In genomic region chr13:48159020-48159910, GRCm38 (mm10) we compare ENCODE assay signal across 10 mouse cellular contexts.
A peak's percentile ranks its signal among the peaks of the same experiment; 100 is the strongest.
DNase-seq lines count a peak whose midpoint lies in the region; ATAC-seq lines count a peak whose summit lies in the region.
"Had no signal": no experiment of that assay in that cellular context is flagged by ENCODE, and none has a peak within 500 bp of the region (broad histone marks: within the 10 kb centered on the region; RNA-seq: fewer than 3 reads in every experiment).

No protein-coding gene starts in this region.

- intact Hi-C loops in gastrocnemius, postnatal 36 days (cut with DNase I), result no loop called here

- 42% methylated on average over 15 of the region's 15 CpGs for WGBS in kidney, embryonic 14.5 days
- 13% methylated on average over 15 of the region's 15 CpGs for WGBS in embryonic facial prominence, embryonic 13.5 days
- WGBS in hindbrain, embryonic 15.5 days, result 19% methylated on average over 15 of the region's 15 CpGs

- peak; percentile 16 for DNase-seq in kidney, postnatal 14 days
- DNase-seq in retina, postnatal 1 day, result peak; percentile 67
- DNase-seq in gastrocnemius, postnatal 36 days, result no peak
- DNase-seq in gastrocnemius, postnatal 4 days (ENCODE audit: low spot score in 2 of 2), result no peak
- no peak for DNase-seq in frontal cortex, adult 2 months (ENCODE audit: extremely low spot score in 1 of 2, low spot score in 1 of 2)

- no peak overlapping the region for H3K9ac ChIP-seq in kidney, embryonic 14.5 days (ENCODE audit: low read depth, low read length)
- H3K9ac ChIP-seq in embryonic facial prominence, embryonic 13.5 days, result no peak overlapping the region
- no peak overlapping the region for H3K9ac ChIP-seq in hindbrain, embryonic 15.5 days
- H3K9ac ChIP-seq: stomach, embryonic 15.5 days had no signal

- no peak for ATAC-seq in kidney, embryonic 14.5 days (ENCODE audit: low FRiP score, low TSS enrichment)
- no peak for ATAC-seq in embryonic facial prominence, embryonic 13.5 days (ENCODE audit: insufficient number of reproducible peaks, insufficient read depth, low FRiP score, low TSS enrichment, low read depth)
- no peak for ATAC-seq in hindbrain, embryonic 15.5 days (ENCODE audit: low FRiP score, low read depth)

- no peak overlapping the region for H3K27ac ChIP-seq in kidney, embryonic 14.5 days (ENCODE audit: low read depth, low read length)
- no peak overlapping the region for H3K27ac ChIP-seq in embryonic facial prominence, embryonic 13.5 days
- no peak overlapping the region for H3K27ac ChIP-seq in hindbrain, embryonic 15.5 days (replicated peaks)
- H3K27ac ChIP-seq: stomach, embryonic 15.5 days had no signal

- H3K4me2 ChIP-seq in kidney, embryonic 14.5 days (replicated peaks; ENCODE audit: low read depth, low read length), result no peak overlapping the region
- H3K4me2 ChIP-seq in embryonic facial prominence, embryonic 13.5 days, result peak overlapping the region; percentile 39
- peak overlapping the region; percentile 35 for H3K4me2 ChIP-seq in hindbrain, embryonic 15.5 days
- H3K4me2 ChIP-seq: stomach, embryonic 15.5 days had no signal

- no peaks in the 10 kb centered on the region for H3K9me3 ChIP-seq in kidney, embryonic 14.5 days (ENCODE audit: control insufficient read depth, low read length)
- no peaks in the 10 kb centered on the region for H3K9me3 ChIP-seq in embryonic facial prominence, embryonic 13.5 days
- no peaks in the 10 kb centered on the region for H3K9me3 ChIP-seq in hindbrain, embryonic 15.5 days
- H3K9me3 ChIP-seq: stomach, embryonic 15.5 days had no signal

- H3K27me3 ChIP-seq in kidney, embryonic 14.5 days (ENCODE audit: control insufficient read depth, insufficient read depth, low read length), result no peaks in the 10 kb centered on the region
- H3K27me3 ChIP-seq in embryonic facial prominence, embryonic 13.5 days, result no peaks in the 10 kb centered on the region; the same call in 1 of the 2 replicates
- no peaks in the 10 kb centered on the region for H3K27me3 ChIP-seq in hindbrain, embryonic 15.5 days
- H3K27me3 ChIP-seq: megakaryocyte, embryonic 14.5 days; stomach, embryonic 15.5 days had no signal

- H3K36me3 ChIP-seq in kidney, embryonic 14.5 days (ENCODE audit: control insufficient read depth, insufficient read depth, low read length), result no peaks in the 10 kb centered on the region
- H3K36me3 ChIP-seq in embryonic facial prominence, embryonic 13.5 days, result no peaks in the 10 kb centered on the region
- H3K36me3 ChIP-seq in hindbrain, embryonic 15.5 days, result no peaks in the 10 kb centered on the region
- H3K36me3 ChIP-seq: stomach, embryonic 15.5 days had no signal

- no peaks in the 10 kb centered on the region for H3K4me1 ChIP-seq in kidney, embryonic 14.5 days (ENCODE audit: control insufficient read depth, insufficient read depth, low read length)
- H3K4me1 ChIP-seq in embryonic facial prominence, embryonic 13.5 days, result peaks cover 18% of the 10 kb centered on the region
- H3K4me1 ChIP-seq in hindbrain, embryonic 15.5 days (replicated peaks), result peaks cover 28% of the 10 kb centered on the region
- H3K4me1 ChIP-seq: megakaryocyte, embryonic 14.5 days; stomach, embryonic 15.5 days had no signal

- H3K4me3 ChIP-seq in kidney, embryonic 14.5 days (ENCODE audit: low read length), result no peak overlapping the region
- H3K4me3 ChIP-seq in embryonic facial prominence, embryonic 13.5 days, result no peak overlapping the region; the same call in 1 of the 2 replicates
- no peak overlapping the region for H3K4me3 ChIP-seq in hindbrain, embryonic 15.5 days
- H3K4me3 ChIP-seq: megakaryocyte, embryonic 14.5 days; stomach, embryonic 15.5 days had no signal

Comparison
In these comparisons a context has a peak if more than half of its experiments do, and no peak if none do; other contexts are left out.
1. DNase-seq: peak in kidney, postnatal 14 days (single experiment) and retina, postnatal 1 day (single experiment); none in gastrocnemius, postnatal 36 days (0 of 2), gastrocnemius, postnatal 4 days (0 of 2) and frontal cortex, adult 2 months (0 of 2).